Mouse (Mus musculus) heart, embryonic 14.5 days (tissue): ENCODE data around the gene Gm48551. TPM values are rescaled to one million over a fixed set of nuclear protein-coding genes. Genes with fewer than 3 reads are reported as not detected.
A peak's percentile ranks its signal among the peaks of the same experiment; 100 is the strongest.

Experiments
- ATAC-seq: fragments of 200-750 bp; cut with Nextera tagmentation; 2 replicates; pipeline ENCODE4 v1.8.0; 2017; ENCODE audit warnings: low read depth, moderate TSS enrichment; ENCODE audit not compliant: insufficient number of reproducible peaks, insufficient read depth, low FRiP score
- H3K27ac ChIP-seq, 2 experiments: fragments of 200-500 bp in 1 of 2; fragments of 300-500 bp in 1 of 2; sonication (generic) in 1 of 2; replicated peaks in 1 of 2; 2 replicates each; pipeline ENCODE4 v1.5.1; 2012 to 2014; ENCODE audit warnings: low read depth in 2 of 2, low read length in 2 of 2, control low read depth in 1 of 2, mild to moderate bottlenecking in 1 of 2, mixed read lengths in 1 of 2; ENCODE audit not compliant: control insufficient read depth in 1 of 2, insufficient read depth in 1 of 2
- H3K27me3 ChIP-seq: fragments of 300-500 bp; sonication (generic); 2 replicates; pipeline ENCODE4 v1.6.1; 2014; ENCODE audit warnings: mild to moderate bottlenecking, low read length, control low read depth; ENCODE audit not compliant: control insufficient read depth, insufficient read depth
- H3K36me3 ChIP-seq: fragments of 300-500 bp; sonication (generic); 2 replicates; pipeline ENCODE4 v1.6.1; 2014; ENCODE audit warnings: mild to moderate bottlenecking, control low read depth, low read length, mixed read lengths; ENCODE audit not compliant: control insufficient read depth, insufficient read depth
- H3K4me1 ChIP-seq, 2 experiments: fragments of 200-500 bp in 1 of 2; fragments of 300-500 bp in 1 of 2; sonication (generic) in 1 of 2; 2 replicates each; pipeline ENCODE4 v1.6.1; 2012 to 2014; ENCODE audit warnings: low read length in 2 of 2, control low read depth in 1 of 2, mixed read lengths in 1 of 2; ENCODE audit not compliant: control insufficient read depth in 2 of 2, insufficient read depth in 2 of 2
- H3K4me2 ChIP-seq: fragments of 300-500 bp; sonication (generic); 2 replicates; pipeline ENCODE4 v1.6.1; 2014; ENCODE audit warnings: mild to moderate bottlenecking, low read length
- H3K4me3 ChIP-seq, 2 experiments: fragments of 200-500 bp in 1 of 2; fragments of 300-500 bp in 1 of 2; sonication (generic) in 1 of 2; 2 replicates each; pipeline ENCODE4 v1.5.1; 2012 to 2014; ENCODE audit warnings: low read length in 2 of 2, mild to moderate bottlenecking in 2 of 2, control low read depth in 1 of 2, low read depth in 1 of 2, moderate library complexity in 1 of 2; ENCODE audit not compliant: control insufficient read depth in 1 of 2, insufficient read depth in 1 of 2
- H3K9ac ChIP-seq: fragments of 300-500 bp; sonication (generic); 2 replicates; pipeline ENCODE4 v1.6.1; 2014; ENCODE audit warnings: mild to moderate bottlenecking, low read length
- H3K9me3 ChIP-seq: fragments of 300-500 bp; sonication (generic); 2 replicates; pipeline ENCODE4 v1.6.1; 2016; ENCODE audit warnings: low read length, control low read depth; ENCODE audit not compliant: control insufficient read depth
- WGBS: fragments of 180-500 bp; shearing (Covaris S2); extraction: QIAGEN DNeasy Blood & Tissue Kit; methylation state at CpG from one replicate; pipeline ENCODE4 v1.1.7; 2014; 5-methylcytosine and 5-hydroxymethylcytosine counted together
- polyA plus RNA-seq: library from polyadenylated mRNA; unstranded; fragments of >200 nt; fragmentation: Nextera tagmentation; extraction: Ambion mirVana; gene quantifications from 2 replicates; pipeline ENCODE4 v1.2.1, GENCODE M21; 2014

Gene Gm48551
- polyA plus RNA-seq, 1 experiment from 2014 or later = 1.7 TPM

DNA sequence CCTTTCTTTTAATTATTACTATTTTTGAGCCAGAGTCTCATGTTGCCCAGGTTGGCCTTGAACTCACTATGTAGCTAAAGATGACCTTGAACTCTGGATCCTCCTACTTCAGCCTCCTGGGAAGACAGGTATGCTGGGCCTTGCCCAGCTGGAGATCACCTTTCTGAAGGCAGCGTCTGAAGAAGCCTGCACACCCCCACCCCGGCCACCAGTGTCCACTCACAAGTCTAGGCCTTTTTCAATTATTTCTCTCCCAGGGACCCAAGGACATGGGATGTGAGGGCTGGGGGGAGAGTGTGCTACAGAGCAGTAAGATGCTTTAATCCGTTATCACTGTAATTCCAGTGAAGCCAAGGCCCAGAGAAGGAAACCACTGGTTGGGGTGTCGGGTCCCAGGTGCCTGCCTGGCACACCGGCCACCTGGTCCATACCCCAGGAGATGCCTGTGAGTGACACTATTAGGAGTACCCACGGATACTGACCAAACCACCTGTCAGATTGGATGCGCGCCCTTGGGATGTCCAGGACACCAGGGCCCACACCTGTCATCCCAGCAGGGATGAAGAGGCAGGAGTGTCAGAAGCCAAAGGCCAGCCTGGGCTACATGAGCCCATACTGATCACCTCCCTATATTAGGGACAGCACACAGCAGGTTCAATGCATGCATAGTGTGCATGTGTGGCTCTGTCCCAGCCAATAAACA is 43.7 kb downstream of the Gm48551 start:
- H3K9ac ChIP-seq = no peak overlapping the region
- no peak overlapping the region for H3K4me2 ChIP-seq
- 77% methylated on average over 8 of the region's 8 CpGs for WGBS
- no peaks in the 10 kb centered on the region for H3K27me3 ChIP-seq
- H3K27ac ChIP-seq = no peak overlapping the region
- no peak for ATAC-seq
- H3K9me3 ChIP-seq = no peaks in the 10 kb centered on the region
- H3K36me3 ChIP-seq = no peaks in the 10 kb centered on the region
- peaks cover 28 to 53% of the 10 kb centered on the region in 2 experiments for H3K4me1 ChIP-seq
- no peak overlapping the region for H3K4me3 ChIP-seq

GRCm38 (mm10) chr10:81428507-81428870 is 44.2 kb downstream of the Gm48551 start:
- H3K36me3 ChIP-seq = no peaks in the 10 kb centered on the region
- no peak for ATAC-seq
- H3K27ac ChIP-seq = no peak overlapping the region
- peaks cover 33 to 58% of the 10 kb centered on the region in 2 experiments for H3K4me1 ChIP-seq
- no peak overlapping the region for H3K4me3 ChIP-seq
- H3K9ac ChIP-seq = no peak overlapping the region
- H3K9me3 ChIP-seq = no peaks in the 10 kb centered on the region
- no peak overlapping the region for H3K4me2 ChIP-seq
- no peaks in the 10 kb centered on the region for H3K27me3 ChIP-seq
- 87% methylated on average over 7 of the region's 7 CpGs for WGBS

- Histone ChIP-seq H3K4me3 (peak overlapping the region in 1 of 2 experiments; percentile 78; a peak in 1 of 4 replicates), H3K4me2 (peak overlapping the region; percentile 93), H3K9ac (no peak overlapping the region), H3K9me3 (no peaks in the 10 kb centered on the region), H3K4me1 (peaks cover 36 to 57% of the 10 kb centered on the region in 2 experiments), H3K27ac (peak overlapping the region; percentile 91 to 98), H3K27me3 (no peaks in the 10 kb centered on the region), H3K36me3 (no peaks in the 10 kb centered on the region)
- no peak for ATAC-seq
- WGBS = 35% methylated on average over 2 of the region's 2 CpGs
Observed at GRCm38 (mm10) chr10:81429092-81429491, 44.8 kb downstream of the Gm48551 start.

DNA sequence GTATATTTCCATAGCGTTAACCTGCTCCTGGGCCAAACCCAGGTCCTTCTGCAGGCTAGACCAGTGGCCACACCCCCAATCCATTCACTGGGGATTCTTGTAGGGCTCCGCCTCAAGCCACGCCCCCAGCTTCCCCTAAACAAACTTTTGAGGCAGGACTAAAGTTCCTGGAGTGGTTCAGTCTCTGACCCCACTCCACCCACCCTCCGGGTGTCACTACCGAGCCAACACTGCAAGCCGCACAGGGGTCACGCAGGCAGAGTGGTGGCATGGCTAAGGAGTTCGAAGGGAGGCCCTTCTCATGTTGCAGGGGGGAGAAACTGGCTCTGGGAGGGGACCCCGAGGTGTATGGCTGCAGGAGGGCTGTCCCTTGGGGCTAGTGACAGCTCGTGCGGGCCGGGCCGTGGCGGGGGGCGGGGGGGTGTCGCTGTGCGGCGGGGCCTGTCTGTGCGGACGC is 45.4 kb downstream of the Gm48551 start:
- H3K9me3 ChIP-seq = no peaks in the 10 kb centered on the region
- H3K4me1 ChIP-seq = peaks cover 33 to 53% of the 10 kb centered on the region in 2 experiments
- under 1% methylated on average over 20 of the region's 20 CpGs for WGBS
- ATAC-seq = peak; percentile 31
- H3K27ac ChIP-seq = peak overlapping the region; percentile 91 to 98
- H3K4me3 ChIP-seq = peak overlapping the region; percentile 71 to 78
- H3K27me3 ChIP-seq = no peaks in the 10 kb centered on the region
- no peaks in the 10 kb centered on the region for H3K36me3 ChIP-seq
- H3K4me2 ChIP-seq = peak overlapping the region; percentile 93
- peak overlapping the region; percentile 90 for H3K9ac ChIP-seq

GRCm38 (mm10) chr10:81430141-81430830 is 46.0 kb downstream of the Gm48551 start:
- no peaks in the 10 kb centered on the region for H3K36me3 ChIP-seq
- H3K4me1 ChIP-seq = peaks cover 30 to 52% of the 10 kb centered on the region in 2 experiments
- peak overlapping the region; percentile 93 for H3K4me2 ChIP-seq
- H3K27me3 ChIP-seq = no peaks in the 10 kb centered on the region
- 2% methylated on average over 65 of the region's 89 CpGs for WGBS
- peak overlapping the region; percentile 91 to 98 for H3K27ac ChIP-seq
- H3K9ac ChIP-seq = peak overlapping the region; percentile 90
- peak overlapping the region; percentile 71 to 78 for H3K4me3 ChIP-seq
- no peaks in the 10 kb centered on the region for H3K9me3 ChIP-seq
- peak; percentile 40 for ATAC-seq

GRCm38 (mm10) chr10:81430831-81431525 is 46.7 kb downstream of the Gm48551 start:
- Histone ChIP-seq H3K4me1 (peaks cover 25 to 49% of the 10 kb centered on the region in 2 experiments), H3K27me3 (no peaks in the 10 kb centered on the region)
- WGBS = 2% methylated on average over 52 of the region's 70 CpGs

DNA sequence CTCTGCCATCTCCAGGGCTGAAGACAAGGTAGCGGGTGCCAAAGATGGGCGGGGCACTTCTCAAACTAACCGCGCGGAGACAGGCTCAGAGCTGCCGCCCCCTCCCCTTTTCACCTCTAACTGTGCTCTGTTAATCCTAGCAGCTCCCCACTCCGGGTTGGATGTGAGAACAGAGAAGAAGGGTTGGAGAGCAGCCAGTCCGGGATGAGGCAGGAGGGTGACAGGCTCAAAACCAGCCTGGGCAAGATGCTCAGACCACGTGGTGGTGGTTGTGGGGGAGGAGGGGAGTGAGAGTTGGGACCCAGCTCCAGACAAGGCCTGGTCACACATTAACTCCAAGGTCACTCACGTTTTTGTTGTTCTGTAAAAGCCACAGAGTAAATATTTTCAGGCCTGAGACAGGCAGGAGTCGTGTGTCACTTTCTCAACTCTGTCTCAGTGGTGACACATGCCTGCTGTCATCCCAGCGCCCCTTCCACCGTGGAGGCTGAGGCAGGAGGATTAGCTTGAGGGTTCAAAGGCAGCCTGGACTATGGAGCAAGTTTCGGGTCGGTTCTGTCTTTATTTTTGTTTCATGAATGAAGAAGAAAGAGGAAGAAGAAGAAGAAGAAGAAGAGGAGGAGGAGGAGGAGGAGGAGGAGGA is 47.4 kb downstream of the Gm48551 start:
- Histone ChIP-seq H3K36me3 (no peaks in the 10 kb centered on the region), H3K9ac (peak overlapping the region; percentile 90), H3K4me1 (peaks cover 25 to 49% of the 10 kb centered on the region in 2 experiments), H3K27me3 (no peaks in the 10 kb centered on the region), H3K9me3 (no peaks in the 10 kb centered on the region), H3K4me3 (peak overlapping the region; percentile 71 to 78; a peak in 3 of 4 replicates), H3K4me2 (peak overlapping the region; percentile 93), H3K27ac (peak overlapping the region in 1 of 2 experiments; percentile 98; a peak in 1 of 4 replicates)
- no peak for ATAC-seq
- WGBS = 19% methylated on average over 15 of the region's 15 CpGs

More at GRCm38 (mm10) chr10:81430831-81431525, 46.7 kb downstream of the Gm48551 start:
- Histone ChIP-seq H3K9ac (peak overlapping the region; percentile 90), H3K9me3 (no peaks in the 10 kb centered on the region), H3K4me2 (peak overlapping the region; percentile 93), H3K27ac (peak overlapping the region; percentile 82 to 98), H3K4me3 (peak overlapping the region; percentile 71 to 78), H3K36me3 (no peaks in the 10 kb centered on the region)
- ATAC-seq = peak; percentile 6; the same call in 1 of the 2 replicates
